Mouse (Mus musculus): Measurements from ENCODE around the gene Zfp385a.

DNA sequence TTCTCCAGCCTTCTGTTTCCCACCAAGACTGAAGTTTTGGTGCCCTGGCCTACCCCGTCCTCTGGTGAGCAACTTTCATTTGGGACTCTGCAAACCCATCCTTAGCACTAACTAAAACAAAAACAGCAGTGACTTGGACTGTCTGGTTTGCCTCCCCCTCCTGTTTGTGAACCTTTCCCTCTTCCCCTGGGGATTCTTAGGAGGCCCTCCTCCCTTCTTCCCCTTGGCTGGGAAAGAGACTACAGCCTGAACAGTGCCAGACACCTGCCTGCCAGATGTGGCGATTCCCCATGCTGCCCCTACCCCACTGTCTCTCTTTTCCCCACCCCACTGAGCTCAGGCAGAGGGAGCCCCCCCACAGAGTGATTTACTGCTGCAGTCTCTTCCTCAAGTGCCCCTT, 38.8 kb downstream of the Zfp385a start:
- TF ChIP-seq EP300 (IDR thresholded peaks at IDR 0.05; ENCODE audit: low read depth) (no peak), CTCF (IDR thresholded peaks at IDR 0.05; ENCODE audit: low read depth) (no peak)

Measured in liver, postnatal 0 days (tissue).